Mouse (Mus musculus) small intestine, adult 2 months (tissue): ENCODE results near the gene Sync. TPM values are rescaled to one million over a fixed set of nuclear protein-coding genes. Genes with fewer than 3 reads are reported as not detected.
A peak's percentile ranks its signal among the peaks of the same experiment; 100 is the strongest.

Experiments
- H3K27ac ChIP-seq: fragments of 200-500 bp; 2 replicates; pipeline ENCODE4 v1.5.1; 2012; ENCODE audit warnings: low read depth, low read length, control low read depth, inconsistent platforms; ENCODE audit not compliant: insufficient read depth
- H3K27me3 ChIP-seq: fragments of 200-500 bp; 2 replicates; pipeline ENCODE4 v1.6.1; 2012; ENCODE audit warnings: mild to moderate bottlenecking, moderate library complexity, low read length, inconsistent platforms; ENCODE audit not compliant: control insufficient read depth, insufficient read depth
- H3K36me3 ChIP-seq: fragments of 200-500 bp; 2 replicates; pipeline ENCODE4 v1.6.1; 2012; ENCODE audit warnings: mild to moderate bottlenecking, low read length, control low read depth, inconsistent platforms; ENCODE audit not compliant: control insufficient read depth, insufficient read depth
- H3K4me1 ChIP-seq: fragments of 200-500 bp; 2 replicates; pipeline ENCODE4 v1.6.1; 2012; ENCODE audit warnings: low read length, inconsistent platforms, mixed read lengths; ENCODE audit not compliant: control insufficient read depth, insufficient read depth, insufficient read length
- H3K4me3 ChIP-seq: fragments of 200-500 bp; 2 replicates; pipeline ENCODE4 v1.5.1; 2012; ENCODE audit warnings: low read depth, mild to moderate bottlenecking, control low read depth, inconsistent platforms, low read length, moderate library complexity
- CTCF ChIP-seq: fragments of 200-500 bp; IDR thresholded peaks from 2 replicates; pipeline ENCODE4 v1.5.1; 2012; ENCODE audit warnings: low read depth, mild to moderate bottlenecking, control low read depth, inconsistent platforms, low read length, moderate library complexity, mixed read lengths; ENCODE audit not compliant: insufficient replicate concordance, insufficient read length; ENCODE audit errors: extremely low read depth
- POLR2A ChIP-seq: fragments of 200-500 bp; IDR thresholded peaks from 2 replicates; pipeline ENCODE4 v1.6.1; 2012; ENCODE audit warnings: low read depth, mild to moderate bottlenecking, control low read depth, inconsistent platforms, low read length, moderate library complexity
- WGBS: fragments of 180-500 bp; shearing (Covaris S2); methylation state at CpG from one replicate; pipeline ENCODE4 v1.1.7; 2018; 5-methylcytosine and 5-hydroxymethylcytosine counted together
- polyA plus RNA-seq: library from polyadenylated mRNA; depleted of rRNA; stranded (reverse); fragments of >200 nt; gene quantifications from 2 replicates; pipeline ENCODE4 v1.2.3, GENCODE M21; 2012

Sync gene
- polyA plus RNA-seq, 1 experiment, result 0.34 TPM

- H3K27ac ChIP-seq, result no peak overlapping the region
- H3K36me3 ChIP-seq, result peaks cover 12% of the 10 kb centered on the region
- WGBS, result 31% methylated on average over 1 of the region's 1 CpGs
- H3K27me3 ChIP-seq, result no peaks in the 10 kb centered on the region
- H3K4me1 ChIP-seq, result no peaks in the 10 kb centered on the region; the same call in 1 of the 2 replicates
- H3K4me3 ChIP-seq, result no peak overlapping the region
- TF ChIP-seq CTCF (no peak), POLR2A (no peak)
These were observed 45.4 kb downstream of the Sync start for GRCm38 (mm10) chr4:129332846-129333245.

GRCm38 (mm10) chr4:129334677-129335215 is 47.3 kb downstream of the Sync start:
- peak overlapping the region; percentile 73 for H3K4me3 ChIP-seq
- under 1% methylated on average over 62 of the region's 62 CpGs for WGBS
- peak overlapping the region; percentile 70 for H3K27ac ChIP-seq
- H3K4me1 ChIP-seq, result no peaks in the 10 kb centered on the region; the same call in 1 of the 2 replicates
- no peaks in the 10 kb centered on the region for H3K27me3 ChIP-seq
- peaks cover 2% of the 10 kb centered on the region; the same call in 1 of the 2 replicates for H3K36me3 ChIP-seq
- no peak for TF ChIP-seq POLR2A
- no peak for TF ChIP-seq CTCF

GRCm38 (mm10) chr4:129335216-129336074 is 48.0 kb downstream of the Sync start, which contains the start of the genes Rbbp4 and Zbtb8os:
TSS of gene Rbbp4 (minus strand) at chr4:129335370.
TSS of gene Zbtb8os (plus strand) at chr4:129335695.
- no peaks in the 10 kb centered on the region for H3K27me3 ChIP-seq
- WGBS, result under 1% methylated on average over 73 of the region's 73 CpGs
- H3K36me3 ChIP-seq, result peaks cover 2% of the 10 kb centered on the region; the same call in 1 of the 2 replicates
- H3K4me3 ChIP-seq, result peak within 1 kb of the TSS; percentile 73
- no peaks in the 10 kb centered on the region; the same call in 1 of the 2 replicates for H3K4me1 ChIP-seq
- H3K27ac ChIP-seq, result peak within 1 kb of the TSS; percentile 99
- TF ChIP-seq CTCF, result no peak
- TF ChIP-seq POLR2A, result peak; percentile 60

- peak overlapping the region; percentile 99 for H3K27ac ChIP-seq
- WGBS, result 24% methylated on average over 14 of the region's 14 CpGs
- H3K4me1 ChIP-seq, result no peaks in the 10 kb centered on the region; the same call in 1 of the 2 replicates
- peaks cover 5% of the 10 kb centered on the region; the same call in 1 of the 2 replicates for H3K36me3 ChIP-seq
- no peaks in the 10 kb centered on the region for H3K27me3 ChIP-seq
- H3K4me3 ChIP-seq, result peak overlapping the region; percentile 72
- TF ChIP-seq POLR2A (no peak), CTCF (no peak)
These were observed 48.9 kb downstream of the Sync start for GRCm38 (mm10) chr4:129336291-129336690.

- peaks cover 21% of the 10 kb centered on the region for H3K36me3 ChIP-seq
- WGBS, result 83% methylated on average over 3 of the region's 3 CpGs
- no peak overlapping the region for H3K27ac ChIP-seq
- H3K27me3 ChIP-seq, result no peaks in the 10 kb centered on the region
- H3K4me1 ChIP-seq, result no peaks in the 10 kb centered on the region; the same call in 1 of the 2 replicates
- H3K4me3 ChIP-seq, result no peak overlapping the region
- TF ChIP-seq CTCF, result no peak
- no peak for TF ChIP-seq POLR2A
These were observed 52.3 kb downstream of the Sync start for GRCm38 (mm10) chr4:129339743-129340142.

- TF ChIP-seq POLR2A, result no peak
- peak; percentile 22; the same call in 1 of the 2 replicates for TF ChIP-seq CTCF
- Histone ChIP-seq H3K4me3 (no peak overlapping the region), H3K4me1 (peaks cover 2% of the 10 kb centered on the region; the same call in 1 of the 2 replicates), H3K27me3 (no peaks in the 10 kb centered on the region), H3K36me3 (peaks cover 26% of the 10 kb centered on the region), H3K27ac (no peak overlapping the region)
- WGBS, result 84% methylated on average over 1 of the region's 1 CpGs
These were observed 54.5 kb downstream of the Sync start for GRCm38 (mm10) chr4:129341888-129342287.

- H3K36me3 ChIP-seq, result peaks cover 26% of the 10 kb centered on the region
- 86% methylated on average over 2 of the region's 2 CpGs for WGBS
- no peaks in the 10 kb centered on the region for H3K27me3 ChIP-seq
- no peak for TF ChIP-seq CTCF
- no peak for TF ChIP-seq POLR2A
- H3K27ac ChIP-seq, result no peak overlapping the region
- peaks cover 2% of the 10 kb centered on the region; the same call in 1 of the 2 replicates for H3K4me1 ChIP-seq
- H3K4me3 ChIP-seq, result no peak overlapping the region
These were observed 55.3 kb downstream of the Sync start for GRCm38 (mm10) chr4:129342705-129343104.
